Mouse (Mus musculus) ES-E14 (cell line): ENCODE data around the gene Neurog3. TPM values are rescaled to one million over a fixed set of nuclear protein-coding genes. Genes with fewer than 3 reads are reported as not detected.

Experiments used
- DNase-seq: peaks from one replicate; pipeline ENCODE4 v3.0.0-alpha.2; 2013; ENCODE audit warnings: low read depth, low spot score
- H3K27ac ChIP-seq: 2 replicates; pipeline ENCODE4 v1.5.1; 2012; ENCODE audit warnings: low read depth, mild to moderate bottlenecking, low read length, moderate library complexity, mixed read lengths; ENCODE audit not compliant: poor library complexity, insufficient read depth, severe bottlenecking
- H3K36me3 ChIP-seq: 2 replicates; pipeline ENCODE4 v1.6.1; 2012; ENCODE audit warnings: mild to moderate bottlenecking, low read length, moderate library complexity, mixed read lengths; ENCODE audit not compliant: control insufficient read depth, poor library complexity, insufficient read depth, severe bottlenecking
- H3K4me1 ChIP-seq, 2 experiments: fragments of 150-350 bp in 1 of 2; sonication (generic) in 1 of 2; 2 replicates each; pipeline ENCODE4 v1.6.1; 2012; ENCODE audit warnings: low read length in 2 of 2, mild to moderate bottlenecking in 1 of 2, mixed read lengths in 1 of 2; ENCODE audit not compliant: control insufficient read depth in 2 of 2, insufficient read depth in 2 of 2, poor library complexity in 1 of 2
- H3K4me3 ChIP-seq, 2 experiments: fragments of 150-350 bp in 1 of 2; sonication (generic) in 1 of 2; 2 replicates each; pipeline ENCODE4 v1.5.1; 2012; ENCODE audit warnings: low read length in 2 of 2, low read depth in 1 of 2, mild to moderate bottlenecking in 1 of 2, mixed read lengths in 1 of 2; ENCODE audit not compliant: insufficient read depth in 1 of 2, poor library complexity in 1 of 2, severe bottlenecking in 1 of 2
- H3K9ac ChIP-seq: 2 replicates; pipeline ENCODE4 v1.6.1; 2012; ENCODE audit warnings: low read depth, mild to moderate bottlenecking, low read length, mixed read lengths; ENCODE audit not compliant: poor library complexity, insufficient read depth, severe bottlenecking
- H3K9me3 ChIP-seq: fragments of 150-350 bp; sonication (generic); 2 replicates; pipeline ENCODE4 v1.6.1; 2012; ENCODE audit warnings: low read depth, mild to moderate bottlenecking, low read length; ENCODE audit not compliant: control insufficient read depth, insufficient read depth
- CHD2 ChIP-seq: IDR thresholded peaks from 2 replicates; pipeline ENCODE4 v1.6.1; 2014; ENCODE audit warnings: mild to moderate bottlenecking, low read depth, low read length, inconsistent platforms
- HCFC1 ChIP-seq: IDR thresholded peaks from 2 replicates; pipeline ENCODE4 v1.6.1; 2012; ENCODE audit warnings: low read length, inconsistent platforms, borderline replicate concordance; ENCODE audit not compliant: insufficient read depth
- MAFK ChIP-seq: IDR thresholded peaks from 2 replicates; pipeline ENCODE4 v1.6.1; 2014; ENCODE audit warnings: mild to moderate bottlenecking, low read depth, low read length, inconsistent platforms; ENCODE audit not compliant: insufficient read depth
- ZC3H11A ChIP-seq: IDR thresholded peaks from 2 replicates; pipeline ENCODE4 v1.6.1; 2012; ENCODE audit warnings: low read depth, mild to moderate bottlenecking, inconsistent platforms, low read length, borderline replicate concordance
- ZNF384 ChIP-seq: IDR thresholded peaks from 2 replicates; pipeline ENCODE4 v1.6.1; 2012; ENCODE audit warnings: low read depth, low read length, inconsistent platforms
- in situ Hi-C, 2 experiments: fragments of 600-800 bp; cut with MboI; formaldehyde crosslinking; loops; one replicate each; pipeline ENCODE4 v1.15.1; 2025; ENCODE audit warnings: low sequenced_read_pairs in 2 of 2, inconsistent platforms in 1 of 2; ENCODE audit not compliant: unreplicated experiment in 2 of 2
- total RNA-seq: library from RNA; depleted of rRNA; stranded (reverse); fragments of 300-350 nt; gene quantifications from 2 replicates; pipeline ENCODE4 v1.2.3, GENCODE M21; 2012; rRNA removed

The Neurog3 gene
- 0.63 and 0.94 TPM in 2 replicates for total RNA-seq

DNA sequence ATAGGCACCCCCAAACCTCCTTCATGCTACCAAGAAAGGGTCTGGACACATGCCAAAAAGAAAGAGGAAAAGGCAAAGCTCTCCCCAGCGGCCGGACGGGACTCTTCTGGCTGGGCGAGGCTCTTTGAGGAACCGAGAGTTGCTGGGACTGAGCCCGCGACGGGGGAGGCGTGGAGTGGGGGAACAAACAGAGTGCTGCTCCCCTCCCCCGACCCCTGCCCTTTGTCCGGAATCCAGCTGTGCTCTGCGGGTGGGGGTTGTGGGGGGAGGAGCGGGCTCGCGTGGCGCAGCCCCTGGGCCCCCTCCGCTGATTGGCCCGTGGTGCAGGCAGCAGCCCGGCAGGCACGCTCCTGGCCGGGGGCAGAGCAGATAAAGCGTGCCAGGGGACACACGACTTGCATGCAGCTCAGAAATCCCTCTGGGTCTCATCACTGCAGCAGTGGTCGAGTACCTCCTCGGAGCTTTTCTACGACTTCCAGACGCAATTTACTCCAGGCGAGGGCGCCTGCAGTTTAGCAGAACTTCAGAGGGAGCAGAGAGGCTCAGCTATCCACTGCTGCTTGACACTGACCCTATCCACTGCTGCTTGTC is at the start of gene Neurog3:
Neurog3 (plus strand) TSS at position 400 of the 591 bp plus-strand sequence.
- H3K27ac ChIP-seq, result no peak within 1 kb of the TSS
- DNase-seq, result no peak
- no peaks in the 10 kb centered on the region for H3K9me3 ChIP-seq
- H3K4me1 ChIP-seq, result peaks cover 4 to 36% of the 10 kb centered on the region in 2 experiments; a peak in 3 of 4 replicates
- H3K36me3 ChIP-seq, result no peaks in the 10 kb centered on the region
- peak within 1 kb of the TSS; percentile 22; the same call in 1 of the 2 replicates for H3K9ac ChIP-seq
- peak within 1 kb of the TSS; percentile 36 to 38 for H3K4me3 ChIP-seq
- in situ Hi-C loops, result no loop called here
- TF ChIP-seq ZC3H11A, result no peak
- no peak for TF ChIP-seq CHD2
- TF ChIP-seq MAFK, result no peak
- no peak for TF ChIP-seq ZNF384
- TF ChIP-seq HCFC1, result no peak

DNA sequence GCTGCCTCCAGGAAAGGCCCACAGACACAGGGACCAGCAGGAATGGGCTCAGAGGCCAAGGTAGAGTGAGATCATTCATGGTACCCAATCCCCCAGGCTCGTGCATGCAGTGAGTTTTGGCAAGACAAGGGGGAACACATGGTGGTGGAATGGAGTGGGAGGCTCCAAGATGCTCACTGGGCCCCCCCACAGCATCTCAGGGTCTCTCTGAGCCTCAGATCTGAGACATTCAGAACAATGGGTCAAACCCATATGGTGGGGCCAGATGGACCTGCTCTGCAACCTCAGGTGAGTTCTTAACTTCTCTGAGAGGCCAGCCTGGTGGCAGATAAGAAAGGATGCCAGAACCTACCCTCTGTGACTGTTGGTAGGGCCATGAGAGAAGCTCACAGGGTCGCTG is 46.8 kb upstream of the Neurog3 start:
- H3K4me3 ChIP-seq, result no peak overlapping the region
- no peak overlapping the region for H3K27ac ChIP-seq
- no peaks in the 10 kb centered on the region for H3K36me3 ChIP-seq
- no peak overlapping the region for H3K9ac ChIP-seq
- in situ Hi-C loops, result no loop called here
- DNase-seq, result no peak
- TF ChIP-seq MAFK (no peak), ZNF384 (no peak), ZC3H11A (no peak), CHD2 (no peak), HCFC1 (no peak)
- no peaks in the 10 kb centered on the region for H3K9me3 ChIP-seq
- no peaks in the 10 kb centered on the region for H3K4me1 ChIP-seq

DNA sequence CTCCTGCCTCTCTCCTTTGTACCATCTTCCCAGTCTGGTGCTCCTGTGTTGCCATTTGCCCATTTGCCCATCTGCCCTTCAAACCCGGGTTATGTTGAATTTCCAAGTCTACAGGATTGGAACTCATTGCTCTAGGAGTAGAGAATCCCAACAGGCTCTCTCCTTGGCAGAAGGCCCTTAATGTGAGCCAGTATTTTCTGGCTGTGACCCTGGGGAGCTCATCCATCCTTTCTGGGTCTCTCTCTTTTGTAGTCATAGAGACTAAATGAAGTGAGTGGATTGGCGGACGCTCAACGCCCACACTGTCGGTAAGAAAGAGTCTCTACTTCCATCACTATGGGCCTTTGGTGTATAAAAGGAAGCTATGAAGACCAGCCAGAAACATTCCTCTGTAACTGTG is 46.1 kb upstream of the Neurog3 start:
- in situ Hi-C loops, result no loop called here
- no peak for TF ChIP-seq HCFC1
- TF ChIP-seq CHD2, result no peak
- TF ChIP-seq ZC3H11A, result no peak
- TF ChIP-seq ZNF384, result no peak
- no peak for TF ChIP-seq MAFK
- no peak overlapping the region for H3K9ac ChIP-seq
- H3K4me3 ChIP-seq, result no peak overlapping the region
- H3K9me3 ChIP-seq, result no peaks in the 10 kb centered on the region
- no peaks in the 10 kb centered on the region for H3K36me3 ChIP-seq
- H3K4me1 ChIP-seq, result no peaks in the 10 kb centered on the region
- DNase-seq, result no peak
- no peak overlapping the region for H3K27ac ChIP-seq

DNA sequence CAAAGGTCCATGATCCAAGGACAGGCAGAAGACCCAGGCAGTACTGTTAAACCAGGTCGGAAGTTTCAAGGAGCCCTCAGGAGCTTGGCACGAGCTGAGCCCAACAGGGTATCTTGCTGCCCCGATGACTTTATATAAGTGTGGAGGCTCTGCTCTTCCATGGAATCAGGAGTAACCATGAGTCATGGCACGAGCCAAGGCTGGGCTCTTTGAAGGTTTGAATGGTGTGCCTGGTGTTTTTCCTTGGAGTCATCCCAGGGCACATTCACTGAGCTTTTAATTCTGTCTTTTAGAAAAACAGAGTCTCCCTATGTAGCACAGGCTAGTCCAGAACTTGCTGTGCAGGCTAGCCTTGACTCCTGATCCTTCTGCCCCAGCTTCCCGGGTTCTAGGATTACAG is 44.5 kb upstream of the Neurog3 start:
- in situ Hi-C loops, result no loop called here
- H3K36me3 ChIP-seq, result no peaks in the 10 kb centered on the region

More for the DNA sequence above, 44.5 kb upstream of the Neurog3 start:
- no peak overlapping the region for H3K9ac ChIP-seq
- TF ChIP-seq HCFC1 (no peak), ZC3H11A (no peak), MAFK (no peak), ZNF384 (no peak), CHD2 (no peak)
- H3K9me3 ChIP-seq, result no peaks in the 10 kb centered on the region
- no peak for DNase-seq
- H3K4me1 ChIP-seq, result no peaks in the 10 kb centered on the region
- H3K27ac ChIP-seq, result no peak overlapping the region
- H3K4me3 ChIP-seq, result no peak overlapping the region
